Mouse (Mus musculus): ENCODE results near the gene Gapdh.

GRCm38 (mm10) chr6:125128724-125129123 is 37.5 kb downstream of the Gapdh start:
- TF ChIP-seq CTCF (IDR thresholded peaks at IDR 0.05; ENCODE audit: low read depth, low read length) (no peak), POLR2AphosphoS5 (IDR thresholded peaks at IDR 0.05; ENCODE audit: insufficient replicate concordance, low read depth, low read length) (no peak), GATA1 (IDR thresholded peaks at IDR 0.05; ENCODE audit: borderline replicate concordance, low read length) (no peak), TAL1 (conservative IDR thresholded peaks at IDR 0.05; ENCODE audit: low read depth, low read length) (no peak)
